Mouse (Mus musculus): Measurements from ENCODE around the gene Msi2. TPM values are rescaled to one million over a fixed set of nuclear protein-coding genes. Genes with fewer than 3 reads are reported as not detected.

Gene Msi2
- total RNA-seq, 1 experiment from 2014 or later, result 97.9 TPM

GRCm38 (mm10) chr11:88419064-88419463, 299.2 kb downstream of the Msi2 start:
- ATAC-seq (ENCODE audit: extremely low read depth, insufficient number of reproducible peaks, low FRiP score, poor library complexity, severe bottlenecking), result no peak

GRCm38 (mm10) chr11:88414157-88414870, 304.0 kb downstream of the Msi2 start:
- ATAC-seq (ENCODE audit: extremely low read depth, insufficient number of reproducible peaks, low FRiP score, poor library complexity, severe bottlenecking), result no peak

GRCm38 (mm10) chr11:88412423-88413094, 305.8 kb downstream of the Msi2 start:
- no peak for ATAC-seq (ENCODE audit: extremely low read depth, insufficient number of reproducible peaks, low FRiP score, poor library complexity, severe bottlenecking)

- ATAC-seq (ENCODE audit: extremely low read depth, insufficient number of reproducible peaks, low FRiP score, poor library complexity, severe bottlenecking), result no peak
Measured at GRCm38 (mm10) chr11:88408305-88408704, 310.0 kb downstream of the Msi2 start.

GRCm38 (mm10) chr11:88406408-88406915, 311.9 kb downstream of the Msi2 start:
- ATAC-seq (ENCODE audit: extremely low read depth, insufficient number of reproducible peaks, low FRiP score, poor library complexity, severe bottlenecking), result no peak

GRCm38 (mm10) chr11:88404816-88405613, 313.3 kb downstream of the Msi2 start:
- ATAC-seq (ENCODE audit: extremely low read depth, insufficient number of reproducible peaks, low FRiP score, poor library complexity, severe bottlenecking), result no peak

- ATAC-seq (ENCODE audit: extremely low read depth, insufficient number of reproducible peaks, low FRiP score, poor library complexity, severe bottlenecking), result no peak
Measured at GRCm38 (mm10) chr11:88404247-88404677, 314.1 kb downstream of the Msi2 start.

- ATAC-seq (ENCODE audit: extremely low read depth, insufficient number of reproducible peaks, low FRiP score, poor library complexity, severe bottlenecking), result no peak
Measured at GRCm38 (mm10) chr11:88402290-88402689, 316.0 kb downstream of the Msi2 start.

GRCm38 (mm10) chr11:88401333-88401732, 317.0 kb downstream of the Msi2 start:
- no peak for ATAC-seq (ENCODE audit: extremely low read depth, insufficient number of reproducible peaks, low FRiP score, poor library complexity, severe bottlenecking)

GRCm38 (mm10) chr11:88400926-88401325, 317.4 kb downstream of the Msi2 start:
- ATAC-seq (ENCODE audit: extremely low read depth, insufficient number of reproducible peaks, low FRiP score, poor library complexity, severe bottlenecking), result no peak

- no peak for ATAC-seq (ENCODE audit: extremely low read depth, insufficient number of reproducible peaks, low FRiP score, poor library complexity, severe bottlenecking)
Measured at GRCm38 (mm10) chr11:88400235-88400634, 318.1 kb downstream of the Msi2 start.

GRCm38 (mm10) chr11:88399431-88399830, 318.9 kb downstream of the Msi2 start:
- no peak for ATAC-seq (ENCODE audit: extremely low read depth, insufficient number of reproducible peaks, low FRiP score, poor library complexity, severe bottlenecking)

- ATAC-seq (ENCODE audit: extremely low read depth, insufficient number of reproducible peaks, low FRiP score, poor library complexity, severe bottlenecking), result no peak
Measured at GRCm38 (mm10) chr11:88399028-88399427, 319.3 kb downstream of the Msi2 start.

GRCm38 (mm10) chr11:88395076-88395990, 323.0 kb downstream of the Msi2 start:
- ATAC-seq (ENCODE audit: extremely low read depth, insufficient number of reproducible peaks, low FRiP score, poor library complexity, severe bottlenecking), result no peak

- ATAC-seq (ENCODE audit: extremely low read depth, insufficient number of reproducible peaks, low FRiP score, poor library complexity, severe bottlenecking), result no peak
Measured at GRCm38 (mm10) chr11:88394341-88395075, 323.8 kb downstream of the Msi2 start.

- ATAC-seq (ENCODE audit: extremely low read depth, insufficient number of reproducible peaks, low FRiP score, poor library complexity, severe bottlenecking), result no peak
Measured at GRCm38 (mm10) chr11:88392715-88393114, 325.6 kb downstream of the Msi2 start.

GRCm38 (mm10) chr11:88391181-88391814, 327.0 kb downstream of the Msi2 start:
- no peak for ATAC-seq (ENCODE audit: extremely low read depth, insufficient number of reproducible peaks, low FRiP score, poor library complexity, severe bottlenecking)

All from neutrophil, adult 5-6 weeks (primary cell).